Mouse (Mus musculus): ENCODE measurements around the gene March7. TPM values are rescaled to one million over a fixed set of nuclear protein-coding genes. Genes with fewer than 3 reads are reported as not detected.

March7 gene
- polyA plus RNA-seq, 1 experiment from 2014 or later, result 99.9 TPM

DNA sequence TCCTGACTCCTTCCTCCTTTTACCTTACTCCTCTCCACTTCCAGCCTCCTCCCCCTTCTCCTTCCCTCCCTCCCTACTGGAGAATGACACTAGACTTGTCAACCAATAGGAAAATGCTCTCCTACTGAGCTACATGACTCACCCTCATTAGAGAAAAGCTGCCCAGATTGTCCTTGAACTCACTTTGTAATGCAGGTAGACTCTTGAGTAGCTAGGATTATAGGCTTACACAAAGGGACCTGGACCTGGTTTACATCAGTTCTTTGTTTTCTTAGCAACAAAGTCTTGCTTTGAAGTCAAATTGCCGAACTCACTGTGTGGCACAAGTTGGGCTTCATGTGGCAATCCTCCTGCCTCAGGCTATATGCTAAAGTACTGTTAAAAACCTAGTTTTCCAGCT lies 12.8 kb upstream of the March7 start:
- Histone ChIP-seq H3K9ac (no peak overlapping the region), H3K27me3 (no peaks in the 10 kb centered on the region), H3K4me2 (no peak overlapping the region), H3K36me3 (replicated peaks) (no peaks in the 10 kb centered on the region), H3K9me3 (no peaks in the 10 kb centered on the region), H3K4me3 (replicated peaks) (no peak overlapping the region), H3K27ac (no peak overlapping the region), H3K4me1 (no peaks in the 10 kb centered on the region)
- ATAC-seq (ENCODE audit: low FRiP score), result no peak
- WGBS, result 42% methylated on average over 1 of the region's 1 CpGs

DNA sequence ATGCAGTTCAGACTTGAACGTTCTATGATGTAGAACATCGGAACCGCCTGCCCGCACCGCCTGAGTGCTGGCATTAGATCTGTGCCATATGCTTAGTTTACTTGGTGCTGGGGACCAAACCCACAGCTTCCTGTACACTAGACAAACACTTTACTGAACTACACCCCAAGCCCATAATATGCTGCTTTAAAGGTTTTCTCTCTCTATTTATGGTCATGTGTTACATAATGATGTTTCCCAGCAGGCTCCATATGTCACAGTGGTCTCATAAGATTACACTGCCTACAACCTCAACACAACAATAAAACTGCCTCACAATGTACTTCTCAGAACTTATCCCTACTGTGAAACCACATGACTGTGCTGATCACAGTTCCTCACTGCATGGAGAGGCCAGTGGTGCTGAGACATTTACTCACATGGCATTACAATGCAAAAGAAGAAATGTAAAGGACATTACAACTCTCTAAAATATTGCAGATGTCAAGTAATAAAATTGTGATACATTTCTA lies 9.6 kb upstream of the March7 start:
- WGBS, result 96% methylated on average over 5 of the region's 5 CpGs

DNA sequence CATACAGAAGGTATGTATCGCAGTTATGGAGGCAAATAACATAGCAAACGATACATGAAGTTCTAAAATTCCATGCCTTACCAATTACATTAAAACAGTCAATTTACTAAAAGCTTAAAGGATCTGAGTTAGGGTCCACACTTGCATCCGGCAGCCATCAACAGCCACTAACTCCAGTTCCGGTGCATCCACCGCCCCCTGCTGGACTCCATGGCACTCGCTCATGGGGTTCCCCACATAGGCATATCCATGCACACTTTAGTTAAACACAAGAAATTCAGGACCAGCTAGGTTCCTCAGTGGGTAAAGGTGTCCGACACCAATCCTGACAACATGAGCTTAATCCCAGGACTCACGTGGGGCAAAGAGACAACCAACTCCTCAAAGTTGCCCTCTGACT lies 9.0 kb upstream of the March7 start:
- no peaks in the 10 kb centered on the region for H3K9me3 ChIP-seq
- 0 out of 2 replicates have a peak, but pooled peaks cover 5% of the 10 kb centered on the region for H3K36me3 ChIP-seq (replicated peaks)
- no peaks in the 10 kb centered on the region for H3K27me3 ChIP-seq
- H3K4me1 ChIP-seq, result no peaks in the 10 kb centered on the region
- no peak overlapping the region for H3K27ac ChIP-seq
- whole genome bisulfite sequencing, result 41% methylated on average over 8 of the region's 8 CpGs
- no peak overlapping the region for H3K4me2 ChIP-seq
- ATAC-seq (ENCODE audit: low FRiP score), result peak; percentile 49; the same call in 1 of the 2 replicates
- no peak overlapping the region for H3K4me3 ChIP-seq (replicated peaks)
- H3K9ac ChIP-seq, result no peak overlapping the region

More for the DNA sequence above, 9.6 kb upstream of the March7 start:
- Histone ChIP-seq H3K27ac (no peak overlapping the region), H3K4me2 (no peak overlapping the region), H3K4me1 (no peaks in the 10 kb centered on the region), H3K9ac (no peak overlapping the region), H3K4me3 (replicated peaks) (no peak overlapping the region), H3K9me3 (no peaks in the 10 kb centered on the region), H3K27me3 (no peaks in the 10 kb centered on the region), H3K36me3 (replicated peaks) (0 out of 2 replicates have a peak, but pooled peaks cover 3% of the 10 kb centered on the region)
- no peak for ATAC-seq (ENCODE audit: low FRiP score)

DNA sequence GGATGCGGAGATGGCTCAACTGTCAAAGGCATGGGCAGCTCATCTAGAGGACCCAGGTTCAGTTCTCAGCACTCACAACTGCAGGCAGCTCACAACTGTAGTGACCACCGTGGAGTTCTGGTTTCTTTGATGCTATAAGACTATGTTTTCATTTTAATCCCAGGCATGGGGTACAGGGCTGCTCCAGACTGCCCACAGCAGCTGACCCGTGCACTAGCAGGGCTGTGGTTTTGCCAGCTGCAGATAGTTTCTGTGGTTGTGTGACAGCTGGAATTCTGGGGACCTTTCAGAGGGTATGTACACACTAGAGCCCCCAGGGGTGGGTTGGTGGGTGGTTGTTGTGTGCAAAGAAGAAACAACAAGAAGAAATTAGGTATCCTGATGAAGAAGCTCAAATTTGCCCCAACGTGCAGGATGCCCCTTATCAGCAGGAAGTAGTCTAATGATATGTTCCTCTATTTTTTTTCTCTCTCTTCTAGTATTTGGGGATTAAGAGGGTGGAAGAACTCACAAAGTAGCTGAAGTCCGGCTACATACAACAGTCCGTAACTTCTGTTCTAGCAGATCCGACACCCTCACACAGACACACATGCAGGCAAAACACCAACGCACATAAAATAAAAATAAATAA lies 6.7 kb upstream of the March7 start:
- Histone ChIP-seq H3K4me3 (replicated peaks) (no peak overlapping the region), H3K27ac (no peak overlapping the region), H3K36me3 (replicated peaks) (0 out of 2 replicates have a peak, but pooled peaks cover 5% of the 10 kb centered on the region), H3K27me3 (peaks cover 2% of the 10 kb centered on the region; the same call in 1 of the 2 replicates), H3K4me1 (peaks cover 5% of the 10 kb centered on the region; the same call in 1 of the 2 replicates), H3K4me2 (no peak overlapping the region), H3K9ac (no peak overlapping the region), H3K9me3 (no peaks in the 10 kb centered on the region)
- 91% methylated on average over 8 of the region's 8 CpGs for WGBS
- ATAC-seq (ENCODE audit: low FRiP score), result no peak

DNA sequence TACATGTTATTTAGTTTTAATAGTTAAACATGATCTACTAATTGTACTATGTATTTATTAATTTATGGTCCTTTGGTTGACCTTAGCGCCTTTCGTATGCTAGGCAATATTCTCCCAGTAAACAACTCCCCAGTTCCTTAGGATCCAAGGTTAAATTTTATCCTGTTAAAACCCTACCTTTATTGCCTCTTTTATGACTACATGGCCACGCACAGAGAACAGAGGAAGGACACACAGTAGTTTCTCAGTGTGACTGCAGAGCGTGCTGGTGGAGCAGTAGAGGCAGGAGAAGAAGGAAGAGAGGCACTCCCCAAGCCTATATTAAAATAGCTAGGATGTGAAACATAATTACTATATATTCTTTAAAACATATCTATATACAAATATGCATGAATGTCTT lies 6.0 kb upstream of the March7 start:
- 90% methylated on average over 4 of the region's 4 CpGs for WGBS
- Histone ChIP-seq H3K4me3 (replicated peaks) (no peak overlapping the region), H3K9ac (no peak overlapping the region), H3K27ac (no peak overlapping the region), H3K36me3 (replicated peaks) (0 out of 2 replicates have a peak, but pooled peaks cover 5% of the 10 kb centered on the region), H3K27me3 (peaks cover 4% of the 10 kb centered on the region; the same call in 1 of the 2 replicates), H3K4me2 (no peak overlapping the region), H3K9me3 (no peaks in the 10 kb centered on the region), H3K4me1 (peaks cover 5% of the 10 kb centered on the region; the same call in 1 of the 2 replicates)
- ATAC-seq (ENCODE audit: low FRiP score), result no peak

DNA sequence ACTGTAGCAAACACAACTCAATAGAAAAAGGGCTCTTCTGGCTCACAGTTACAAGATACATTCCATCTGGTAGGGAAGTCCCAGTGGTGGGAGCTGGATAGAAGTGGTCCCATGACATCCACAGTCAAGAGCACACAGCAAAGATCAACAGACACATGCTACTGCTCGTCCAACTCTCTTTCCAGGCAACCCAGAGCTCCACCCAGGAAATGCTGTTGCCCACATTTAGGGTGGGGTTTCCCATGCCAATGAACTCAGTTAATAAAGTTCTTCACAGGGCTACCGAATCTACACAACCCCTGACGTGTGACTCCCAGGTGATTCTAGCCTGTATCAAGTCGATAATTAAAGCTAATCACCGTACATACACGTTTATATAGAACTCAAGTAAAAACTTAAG lies 5.5 kb upstream of the March7 start:
- Histone ChIP-seq H3K27me3 (peaks cover 4% of the 10 kb centered on the region; the same call in 1 of the 2 replicates), H3K36me3 (replicated peaks) (0 out of 2 replicates have a peak, but pooled peaks cover 5% of the 10 kb centered on the region), H3K27ac (no peak overlapping the region), H3K9ac (no peak overlapping the region), H3K4me3 (replicated peaks) (no peak overlapping the region), H3K4me2 (no peak overlapping the region), H3K9me3 (no peaks in the 10 kb centered on the region), H3K4me1 (peaks cover 5% of the 10 kb centered on the region; the same call in 1 of the 2 replicates)
- WGBS, result 92% methylated on average over 6 of the region's 6 CpGs
- ATAC-seq (ENCODE audit: low FRiP score), result no peak

DNA sequence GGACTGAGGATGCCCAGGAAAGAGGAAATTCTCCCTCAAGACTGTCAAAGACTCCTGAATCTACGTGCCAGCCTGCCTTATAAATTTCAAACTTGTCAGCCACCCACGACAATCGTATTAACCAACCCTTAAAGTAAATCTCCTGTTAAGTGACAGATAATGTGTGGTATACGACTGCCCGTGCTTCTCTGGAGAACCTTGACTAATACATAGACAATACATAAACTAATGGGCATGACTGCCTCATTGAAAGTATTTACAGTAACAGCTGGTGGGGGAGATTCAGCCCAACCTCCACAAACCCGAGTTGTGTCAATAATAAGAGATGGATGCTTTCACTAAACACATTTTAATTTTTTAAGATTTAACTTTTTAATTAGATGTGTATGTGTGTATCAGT lies 3.9 kb upstream of the March7 start:
- WGBS, result 84% methylated on average over 6 of the region's 6 CpGs
- Histone ChIP-seq H3K27ac (no peak overlapping the region), H3K4me2 (no peak overlapping the region), H3K4me1 (peaks cover 7% of the 10 kb centered on the region), H3K9ac (no peak overlapping the region), H3K27me3 (peaks cover 4% of the 10 kb centered on the region; the same call in 1 of the 2 replicates), H3K4me3 (replicated peaks) (no peak overlapping the region), H3K9me3 (no peaks in the 10 kb centered on the region), H3K36me3 (replicated peaks) (0 out of 2 replicates have a peak, but pooled peaks cover 5% of the 10 kb centered on the region)
- ATAC-seq (ENCODE audit: low FRiP score), result no peak

DNA sequence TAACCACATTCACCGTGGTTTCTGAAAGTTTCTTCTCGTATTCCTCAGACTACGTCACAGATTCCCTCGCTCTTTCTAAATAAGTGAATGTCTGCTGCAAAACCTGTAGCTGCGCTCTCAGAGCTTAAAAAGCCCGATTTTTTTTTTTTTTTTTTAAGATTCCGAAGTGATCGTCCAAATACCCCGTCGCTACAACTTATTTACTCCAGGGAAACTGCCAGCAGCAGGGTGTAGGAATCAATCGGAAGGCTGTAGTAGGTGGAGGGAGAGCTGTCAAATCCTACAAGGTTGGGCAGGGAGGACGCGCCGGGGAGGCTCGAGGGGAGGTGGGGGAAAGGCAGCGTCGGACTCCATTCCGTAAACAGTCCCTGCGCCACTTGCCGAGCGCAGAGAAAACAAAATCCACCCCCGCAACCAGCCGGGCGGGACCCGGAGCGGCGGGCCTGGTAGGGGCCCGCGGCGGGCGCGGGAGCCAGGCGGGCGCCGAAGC lies 520 bp upstream of the March7 start:
- WGBS, result under 1% methylated on average over 34 of the region's 35 CpGs
- H3K27ac ChIP-seq, result peak overlapping the region; percentile 93
- peaks cover 4% of the 10 kb centered on the region; the same call in 1 of the 2 replicates for H3K27me3 ChIP-seq

DNA sequence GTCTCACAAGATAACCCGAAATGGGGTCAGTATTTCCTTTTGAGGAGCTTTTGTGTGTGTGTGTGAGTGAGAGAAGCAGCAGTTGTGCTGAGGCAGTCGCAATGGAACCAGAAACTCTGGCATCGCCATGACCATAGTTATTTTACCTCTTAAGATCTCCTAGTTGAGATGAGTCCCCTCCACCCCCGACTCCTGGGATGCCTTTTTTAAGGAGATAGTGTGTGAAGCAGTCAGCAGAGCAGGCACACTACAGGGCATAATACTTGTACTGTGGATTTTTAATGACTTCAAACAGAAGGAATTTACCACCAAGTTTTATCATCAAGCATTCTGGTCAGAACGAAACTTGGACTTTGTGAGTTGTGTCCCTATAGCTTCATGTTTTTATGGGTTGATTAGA lies 1.1 kb downstream of the March7 start:
- Histone ChIP-seq H3K4me1 (peaks cover 31% of the 10 kb centered on the region), H3K36me3 (replicated peaks) (0 out of 2 replicates have a peak, but pooled peaks cover 12% of the 10 kb centered on the region), H3K4me3 (replicated peaks) (peak overlapping the region; percentile 95), H3K4me2 (peak overlapping the region; percentile 76), H3K9me3 (no peaks in the 10 kb centered on the region), H3K9ac (peak overlapping the region; percentile 94), H3K27me3 (peaks cover 4% of the 10 kb centered on the region; the same call in 1 of the 2 replicates), H3K27ac (0 out of 2 replicates have a peak overlapping the region, but pooled peaks have one; percentile 93)
- ATAC-seq (ENCODE audit: low FRiP score), result no peak
- 25% methylated on average over 5 of the region's 5 CpGs for WGBS

More for the DNA sequence above, 520 bp upstream of the March7 start:
- Histone ChIP-seq H3K9ac (peak overlapping the region; percentile 94), H3K36me3 (replicated peaks) (0 out of 2 replicates have a peak, but pooled peaks cover 15% of the 10 kb centered on the region), H3K4me2 (peak overlapping the region; percentile 60), H3K9me3 (no peaks in the 10 kb centered on the region), H3K4me3 (replicated peaks) (peak overlapping the region; percentile 95), H3K4me1 (peaks cover 29% of the 10 kb centered on the region)
- ATAC-seq (ENCODE audit: low FRiP score), result no peak; the same call in 1 of the 2 replicates

DNA sequence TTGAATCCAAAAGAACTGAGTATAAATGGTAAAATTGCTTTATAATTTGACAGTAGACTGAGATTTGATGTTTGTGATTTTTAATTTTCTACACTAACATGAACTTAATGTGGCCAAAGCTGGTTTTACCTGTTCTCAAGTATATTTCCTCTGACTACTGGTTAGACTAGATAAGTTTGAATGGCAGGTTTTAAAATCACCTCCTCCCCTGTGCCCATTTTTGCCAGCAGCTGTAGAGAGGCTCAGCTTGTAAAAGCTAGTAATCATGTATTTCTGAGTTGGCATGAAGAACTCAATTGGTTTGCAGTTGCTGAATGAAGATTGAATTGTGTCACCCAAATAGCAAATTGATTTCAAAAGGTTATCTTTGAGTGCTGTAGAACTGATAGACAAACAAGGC lies 2.8 kb downstream of the March7 start:
- no peak overlapping the region for H3K4me3 ChIP-seq (replicated peaks)
- peaks cover 34% of the 10 kb centered on the region for H3K4me1 ChIP-seq
- H3K9me3 ChIP-seq, result no peaks in the 10 kb centered on the region
- H3K9ac ChIP-seq, result no peak overlapping the region
- peaks cover 4% of the 10 kb centered on the region; the same call in 1 of the 2 replicates for H3K27me3 ChIP-seq
- 0 out of 2 replicates have a peak, but pooled peaks cover 15% of the 10 kb centered on the region for H3K36me3 ChIP-seq (replicated peaks)
- no peak overlapping the region for H3K27ac ChIP-seq
- H3K4me2 ChIP-seq, result no peak overlapping the region
- no peak for ATAC-seq (ENCODE audit: low FRiP score)

DNA sequence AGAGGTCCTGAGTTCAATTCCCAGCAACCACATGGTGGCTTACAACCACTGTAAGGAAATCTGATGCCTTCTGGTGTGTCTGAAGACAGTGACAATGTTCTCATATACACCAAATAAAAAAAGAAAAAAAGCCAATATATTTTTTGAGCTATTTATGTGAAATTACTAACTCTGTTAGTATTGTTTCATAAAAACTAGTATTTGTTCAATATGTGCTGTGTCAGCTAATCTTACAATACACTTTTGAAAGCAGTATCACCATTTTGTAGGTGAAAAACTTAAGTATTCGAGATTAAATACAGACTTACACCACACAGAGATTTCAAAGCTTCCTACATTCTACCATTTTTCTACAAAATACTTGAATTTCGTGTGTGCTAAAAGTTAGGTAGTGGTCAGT lies 5.0 kb downstream of the March7 start:
- H3K4me2 ChIP-seq, result no peak overlapping the region
- no peaks in the 10 kb centered on the region for H3K9me3 ChIP-seq
- no peak overlapping the region for H3K4me3 ChIP-seq (replicated peaks)
- H3K27me3 ChIP-seq, result no peaks in the 10 kb centered on the region
- no peak for ATAC-seq (ENCODE audit: low FRiP score)
- peaks cover 31% of the 10 kb centered on the region for H3K4me1 ChIP-seq
- H3K9ac ChIP-seq, result no peak overlapping the region
- H3K27ac ChIP-seq, result no peak overlapping the region
- 92% methylated on average over 2 of the region's 2 CpGs for WGBS
- H3K36me3 ChIP-seq (replicated peaks), result 0 out of 2 replicates have a peak, but pooled peaks cover 15% of the 10 kb centered on the region

DNA sequence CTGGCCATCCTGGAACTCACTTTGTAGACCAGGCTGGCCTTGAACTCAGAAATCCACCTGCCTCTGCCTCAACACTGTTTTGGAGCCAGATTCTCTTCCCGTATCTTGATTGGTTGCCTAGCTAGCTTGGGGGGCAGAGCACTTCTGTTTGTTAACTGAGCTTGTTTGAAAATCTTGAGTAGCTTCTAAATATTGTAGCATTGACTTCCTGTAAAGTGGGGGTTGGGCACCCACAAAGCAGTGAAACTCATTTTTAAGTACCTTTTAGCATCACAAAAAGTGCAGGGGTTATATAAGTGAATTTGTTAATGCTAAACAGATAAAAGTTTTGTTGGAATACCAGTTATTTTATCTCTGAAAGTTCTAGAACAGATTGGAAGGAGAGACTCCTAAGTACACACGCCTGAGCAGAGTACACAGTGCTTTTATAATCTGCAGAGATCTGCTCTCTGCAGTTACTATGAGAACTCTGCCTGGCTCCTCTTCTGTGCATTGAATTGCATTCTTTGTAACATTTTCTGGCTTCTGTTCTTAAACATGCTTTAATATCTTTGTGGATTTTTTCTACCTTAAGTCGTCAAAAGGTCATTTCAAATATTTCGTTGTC lies 7.0 kb downstream of the March7 start:
- no peaks in the 10 kb centered on the region for H3K27me3 ChIP-seq
- no peak overlapping the region for H3K9ac ChIP-seq
- WGBS, result 91% methylated on average over 4 of the region's 4 CpGs
- peaks cover 21% of the 10 kb centered on the region for H3K4me1 ChIP-seq
- H3K4me3 ChIP-seq (replicated peaks), result no peak overlapping the region
- H3K27ac ChIP-seq, result no peak overlapping the region
- no peak overlapping the region for H3K4me2 ChIP-seq
- 0 out of 2 replicates have a peak, but pooled peaks cover 11% of the 10 kb centered on the region for H3K36me3 ChIP-seq (replicated peaks)
- no peaks in the 10 kb centered on the region for H3K9me3 ChIP-seq
- ATAC-seq (ENCODE audit: low FRiP score), result no peak

All from forebrain, embryonic 12.5 days (tissue).